Mouse (Mus musculus) midbrain, postnatal 0 days (tissue): ENCODE results near the gene Ap1s2. TPM values are rescaled to one million over a fixed set of nuclear protein-coding genes. Genes with fewer than 3 reads are reported as not detected.

Experiments
- ATAC-seq: fragments of 200-750 bp; cut with Nextera tagmentation; 2 replicates; pipeline ENCODE4 v1.8.0; 2017; ENCODE audit warnings: moderate number of reproducible peaks, mild to moderate bottlenecking, moderate TSS enrichment, moderate library complexity; ENCODE audit not compliant: low FRiP score
- DNase-seq: peaks from one replicate; pipeline ENCODE4 v3.0.0-alpha.2; 2015; ENCODE audit warnings: low spot score
- H3K27ac ChIP-seq: fragments of 300-500 bp; sonication (generic); 2 replicates; pipeline ENCODE4 v1.5.1; 2014; ENCODE audit warnings: low read depth, mild to moderate bottlenecking, low read length, mixed read lengths
- H3K27me3 ChIP-seq: fragments of 300-500 bp; sonication (generic); 2 replicates; pipeline ENCODE4 v1.6.1; 2014; ENCODE audit warnings: low read length, control low read depth, mixed read lengths; ENCODE audit not compliant: insufficient read depth
- H3K36me3 ChIP-seq: fragments of 300-500 bp; sonication (generic); 2 replicates; pipeline ENCODE4 v1.6.1; 2014; ENCODE audit warnings: low read length, control low read depth, mixed read lengths; ENCODE audit not compliant: insufficient read depth
- H3K4me1 ChIP-seq: fragments of 300-500 bp; sonication (generic); 2 replicates; pipeline ENCODE4 v1.6.1; 2014; ENCODE audit warnings: mild to moderate bottlenecking, control low read depth, antibody characterized with exemption, low read length, mixed read lengths; ENCODE audit not compliant: insufficient read depth
- H3K4me2 ChIP-seq: fragments of 300-500 bp; sonication (generic); 2 replicates; pipeline ENCODE4 v1.6.1; 2014; ENCODE audit warnings: low read depth, mild to moderate bottlenecking, low read length, mixed read lengths; ENCODE audit not compliant: poor library complexity, severe bottlenecking
- H3K4me3 ChIP-seq: fragments of 300-500 bp; sonication (generic); 2 replicates; pipeline ENCODE4 v1.5.1; 2014; ENCODE audit warnings: low read depth, mild to moderate bottlenecking, low read length, moderate library complexity
- H3K9ac ChIP-seq: fragments of 300-500 bp; sonication (generic); replicated peaks from 2 replicates; pipeline ENCODE4 v1.6.1; 2014; ENCODE audit warnings: mild to moderate bottlenecking, low read length, moderate library complexity, mixed read lengths; ENCODE audit not compliant: poor library complexity, severe bottlenecking
- H3K9me3 ChIP-seq: fragments of 300-500 bp; sonication (generic); 2 replicates; pipeline ENCODE4 v1.6.1; 2016; ENCODE audit warnings: low read length, control low read depth
- CTCF ChIP-seq: IDR thresholded peaks from 2 replicates; pipeline ENCODE4 v1.5.1; 2016; ENCODE audit warnings: antibody characterized with exemption, mild to moderate bottlenecking
- WGBS: fragments of 180-500 bp; shearing (Covaris S2); extraction: QIAGEN DNeasy Blood & Tissue Kit; methylation state at CpG from one replicate; pipeline ENCODE4 v1.1.7; 2014; 5-methylcytosine and 5-hydroxymethylcytosine counted together
- polyA plus RNA-seq: library from polyadenylated mRNA; unstranded; fragments of >200 nt; fragmentation: Nextera tagmentation; extraction: Ambion mirVana; gene quantifications from 2 replicates; pipeline ENCODE4 v1.2.1, GENCODE M21; 2015
- total RNA-seq: library from RNA; depleted of rRNA; stranded (reverse); fragments of >200 nt; gene quantifications from 2 replicates; pipeline ENCODE4 v1.2.3, GENCODE M21; 2014

The Ap1s2 gene
- total and polyA plus RNA-seq, 2 experiments from 2014 or later: 61.8 to 130 TPM

DNA sequence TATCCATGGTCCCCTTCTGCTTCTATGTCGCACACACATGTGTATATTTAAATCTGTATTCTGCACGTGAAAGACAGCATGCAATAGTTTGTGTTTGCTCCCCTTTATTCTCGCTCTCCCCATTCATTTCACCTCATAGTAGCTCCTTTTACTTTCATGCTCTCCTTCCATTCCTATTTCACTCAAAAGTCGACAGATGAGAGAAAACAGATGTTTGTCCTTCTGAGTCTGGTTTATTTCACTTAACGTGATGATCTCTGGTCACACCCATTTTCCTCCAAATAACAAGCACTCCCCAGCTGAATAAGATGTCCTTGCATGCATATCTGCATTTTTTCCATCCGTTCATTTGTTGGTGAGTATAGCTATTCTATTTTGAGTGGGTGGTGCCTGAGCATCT lies 29.8 kb upstream of the Ap1s2 start:
- DNase-seq (no peak), ATAC-seq (no peak)
- H3K27me3 ChIP-seq: no peaks in the 10 kb centered on the region
- no peak overlapping the region for H3K27ac ChIP-seq
- WGBS: 80% methylated on average over 6 of the region's 6 CpGs
- TF ChIP-seq CTCF: no peak
- H3K4me3 ChIP-seq: no peak overlapping the region
- no peak overlapping the region for H3K9ac ChIP-seq
- no peaks in the 10 kb centered on the region for H3K4me1 ChIP-seq
- no peaks in the 10 kb centered on the region for H3K36me3 ChIP-seq
- no peak overlapping the region for H3K4me2 ChIP-seq
- no peaks in the 10 kb centered on the region for H3K9me3 ChIP-seq

DNA sequence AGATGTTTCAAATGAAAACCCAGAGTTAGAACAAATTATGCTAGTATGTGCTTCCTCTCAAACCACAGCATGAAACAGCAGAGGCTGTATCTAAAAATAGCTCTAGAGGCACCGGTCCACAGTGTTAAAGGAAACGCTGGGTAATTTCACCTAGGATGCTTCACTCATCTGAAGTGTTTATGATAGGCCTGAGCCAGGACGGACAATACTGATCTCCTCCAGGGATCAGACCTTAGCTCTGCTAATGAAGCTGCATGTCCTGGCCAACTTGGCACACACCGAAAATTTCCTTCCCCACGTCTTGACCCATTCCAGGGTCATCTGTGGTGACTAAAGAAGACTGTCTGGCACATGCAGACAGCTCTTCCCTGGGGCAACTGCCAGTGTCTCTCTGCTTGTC lies 29.4 kb upstream of the Ap1s2 start:
- Histone ChIP-seq H3K27me3 (no peaks in the 10 kb centered on the region), H3K9ac (no peak overlapping the region), H3K36me3 (no peaks in the 10 kb centered on the region), H3K27ac (no peak overlapping the region), H3K9me3 (no peaks in the 10 kb centered on the region), H3K4me3 (no peak overlapping the region), H3K4me2 (no peak overlapping the region), H3K4me1 (no peaks in the 10 kb centered on the region)
- no peak for TF ChIP-seq CTCF
- ATAC-seq: no peak
- WGBS: 60% methylated on average over 5 of the region's 5 CpGs
- DNase-seq: no peak

DNA sequence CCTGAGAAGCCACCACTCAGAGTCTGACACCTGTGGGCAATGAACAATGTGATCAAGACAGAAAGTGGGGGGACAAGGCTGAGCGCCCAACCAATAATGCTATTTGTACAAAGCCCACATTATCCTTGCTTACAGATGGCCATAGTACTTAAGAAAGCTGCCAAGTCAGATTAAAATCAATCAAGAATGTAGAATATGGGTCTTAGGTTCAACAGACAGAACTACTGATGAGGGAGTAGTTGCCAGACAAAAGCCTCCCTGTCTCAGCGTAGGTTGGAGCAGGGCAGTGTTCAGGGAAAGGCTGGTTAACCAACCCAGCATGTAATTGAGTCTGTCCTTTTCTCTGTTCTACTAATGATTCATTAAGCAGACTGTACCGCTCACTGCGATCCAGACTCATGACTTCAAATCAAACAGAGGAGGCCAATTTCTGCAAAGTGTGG lies 23.3 kb upstream of the Ap1s2 start:
- no peaks in the 10 kb centered on the region for H3K36me3 ChIP-seq
- H3K4me2 ChIP-seq: no peak overlapping the region
- H3K9ac ChIP-seq: no peak overlapping the region
- H3K4me3 ChIP-seq: no peak overlapping the region
- H3K9me3 ChIP-seq: no peaks in the 10 kb centered on the region
- 43% methylated on average over 4 of the region's 4 CpGs for WGBS
- ATAC-seq (no peak), DNase-seq (peak; percentile 5)
- TF ChIP-seq CTCF: no peak
- no peak overlapping the region for H3K27ac ChIP-seq
- no peaks in the 10 kb centered on the region for H3K27me3 ChIP-seq
- no peaks in the 10 kb centered on the region for H3K4me1 ChIP-seq

DNA sequence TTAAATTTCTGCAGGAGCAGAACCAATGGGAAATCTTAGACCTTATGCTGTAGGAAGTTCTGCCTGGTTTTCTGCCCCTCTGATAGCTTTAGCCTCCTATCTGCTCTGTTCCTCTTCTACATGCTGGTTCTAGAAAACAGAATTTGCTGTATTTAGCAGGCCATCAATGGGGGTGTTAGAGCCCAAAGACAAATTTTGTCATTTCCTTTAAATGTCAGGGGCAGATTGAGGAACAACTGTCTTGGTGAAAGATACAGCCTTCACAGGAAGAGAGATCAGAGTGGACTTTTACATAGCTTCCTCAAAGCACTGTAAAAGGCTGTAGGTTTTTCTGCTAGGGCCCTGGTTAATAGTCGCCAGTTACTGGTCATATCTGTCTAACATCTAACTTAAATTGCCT lies 11.5 kb upstream of the Ap1s2 start:
- Histone ChIP-seq H3K27ac (no peak overlapping the region), H3K4me1 (no peaks in the 10 kb centered on the region), H3K4me2 (no peak overlapping the region), H3K4me3 (no peak overlapping the region), H3K27me3 (peaks cover 4% of the 10 kb centered on the region), H3K36me3 (no peaks in the 10 kb centered on the region), H3K9ac (no peak overlapping the region), H3K9me3 (no peaks in the 10 kb centered on the region)
- no peak for TF ChIP-seq CTCF
- DNase-seq (no peak), ATAC-seq (no peak)
- WGBS: 88% methylated on average over 1 of the region's 1 CpGs

DNA sequence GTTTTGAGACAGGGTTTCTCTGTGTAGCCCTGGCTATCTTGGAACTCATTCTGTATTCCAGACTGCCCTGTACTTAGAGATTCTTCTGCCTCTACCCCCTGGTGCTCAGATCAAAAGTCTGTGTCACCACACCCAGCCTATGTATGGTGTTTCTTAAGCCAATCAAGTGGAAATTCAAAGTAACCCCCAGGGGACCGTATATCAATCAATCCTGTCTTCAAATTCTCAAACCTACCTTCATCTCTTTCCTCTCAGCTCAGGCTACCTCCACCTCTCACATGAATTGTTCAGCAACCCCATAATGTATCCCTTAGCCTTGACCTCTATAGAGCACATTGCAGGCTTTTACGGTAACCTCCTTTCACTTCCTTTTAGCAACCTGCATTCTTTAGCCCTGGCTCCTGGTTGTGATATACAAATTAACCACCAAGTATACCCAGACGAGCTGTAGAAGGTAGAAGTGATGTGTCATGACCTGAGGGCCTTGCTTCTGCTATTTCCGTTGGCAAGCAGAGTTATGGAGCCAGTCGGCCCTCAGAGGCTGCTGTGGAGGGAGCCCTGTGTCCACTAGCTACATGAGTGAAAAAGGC lies 9.3 kb upstream of the Ap1s2 start:
- Histone ChIP-seq H3K27me3 (peaks cover 4% of the 10 kb centered on the region), H3K36me3 (no peaks in the 10 kb centered on the region), H3K4me2 (no peak overlapping the region), H3K9ac (no peak overlapping the region), H3K9me3 (no peaks in the 10 kb centered on the region), H3K4me1 (no peaks in the 10 kb centered on the region), H3K4me3 (no peak overlapping the region), H3K27ac (no peak overlapping the region)
- ATAC-seq: no peak
- TF ChIP-seq CTCF: no peak
- 56% methylated on average over 5 of the region's 5 CpGs for WGBS
- no peak for DNase-seq

DNA sequence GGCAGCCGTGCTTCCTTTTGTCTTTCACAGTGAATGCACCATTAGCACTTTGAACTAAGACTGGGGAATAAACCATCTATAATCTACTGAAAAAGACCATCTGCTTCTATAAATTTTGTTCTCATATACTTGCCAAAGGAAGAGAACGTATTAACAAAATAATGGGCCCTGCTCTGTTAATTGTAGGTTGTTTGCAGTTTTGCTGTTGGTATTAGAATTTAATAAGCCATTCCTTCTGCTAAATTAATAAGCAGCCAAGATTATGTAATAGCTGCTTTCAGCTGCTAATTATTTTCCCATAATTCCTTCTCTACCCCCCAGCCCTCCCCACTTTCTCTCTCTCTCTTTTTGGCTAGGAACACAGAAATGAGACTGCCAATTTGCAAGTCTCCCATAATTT lies 2.0 kb upstream of the Ap1s2 start:
- H3K27me3 ChIP-seq: no peaks in the 10 kb centered on the region
- H3K9me3 ChIP-seq: no peaks in the 10 kb centered on the region
- no peak overlapping the region for H3K27ac ChIP-seq
- no peak overlapping the region for H3K9ac ChIP-seq
- H3K4me2 ChIP-seq: no peak overlapping the region
- H3K4me1 ChIP-seq: no peaks in the 10 kb centered on the region
- ATAC-seq: no peak
- no peaks in the 10 kb centered on the region for H3K36me3 ChIP-seq
- DNase-seq: no peak
- whole genome bisulfite sequencing: 86% methylated on average over 2 of the region's 2 CpGs
- no peak for TF ChIP-seq CTCF
- H3K4me3 ChIP-seq: no peak overlapping the region
